Mouse (Mus musculus) ZHBTc4 (cell line): Measurements from ENCODE around the gene Nob1.

ENCODE experiments used
- DNase-seq: peaks from one replicate; pipeline ENCODE4 v3.0.0-alpha.2; 2011; ENCODE audit warnings: low read depth, low spot score

The Nob1 gene

GRCm38 (mm10) chr8:107424597-107425229 lies at the start of gene Nob1:
Gene Nob1, minus strand, starts transcription at chr8:107425051.
- peak; percentile 98 for DNase-seq

- no peak for DNase-seq
Measured at GRCm38 (mm10) chr8:107473369-107473768, 48.5 kb upstream of the Nob1 start.

- DNase-seq: no peak
Measured at GRCm38 (mm10) chr8:107472403-107473100, 47.7 kb upstream of the Nob1 start.

GRCm38 (mm10) chr8:107470302-107470701 lies 45.5 kb upstream of the Nob1 start:
- DNase-seq: no peak

GRCm38 (mm10) chr8:107468811-107469302 lies 44.0 kb upstream of the Nob1 start:
- DNase-seq: no peak

GRCm38 (mm10) chr8:107466642-107467041 lies 41.8 kb upstream of the Nob1 start:
- DNase-seq: peak; percentile 79

- DNase-seq: no peak
Measured at GRCm38 (mm10) chr8:107465332-107465990, 40.6 kb upstream of the Nob1 start.

- no peak for DNase-seq
Measured at GRCm38 (mm10) chr8:107462423-107462822, 37.6 kb upstream of the Nob1 start.

- DNase-seq: no peak
Measured at GRCm38 (mm10) chr8:107458281-107458680, 33.4 kb upstream of the Nob1 start.

GRCm38 (mm10) chr8:107457725-107458124 lies 32.9 kb upstream of the Nob1 start:
- no peak for DNase-seq

GRCm38 (mm10) chr8:107455268-107455667 lies 30.4 kb upstream of the Nob1 start:
- DNase-seq: peak; percentile 73

- DNase-seq: no peak
Measured at GRCm38 (mm10) chr8:107453386-107453785, 28.5 kb upstream of the Nob1 start.

GRCm38 (mm10) chr8:107451414-107452066 lies 26.7 kb upstream of the Nob1 start:
- no peak for DNase-seq

- DNase-seq: no peak
Measured at GRCm38 (mm10) chr8:107449655-107450054, 24.8 kb upstream of the Nob1 start.

- peak; percentile 88 for DNase-seq
Measured at GRCm38 (mm10) chr8:107449130-107449529, 24.3 kb upstream of the Nob1 start.

- no peak for DNase-seq
Measured at GRCm38 (mm10) chr8:107448382-107448889, 23.6 kb upstream of the Nob1 start.

- no peak for DNase-seq
Measured at GRCm38 (mm10) chr8:107447713-107448112, 22.9 kb upstream of the Nob1 start.

- DNase-seq: no peak
Measured at GRCm38 (mm10) chr8:107444626-107445025, 19.8 kb upstream of the Nob1 start.

- DNase-seq: no peak
Measured at GRCm38 (mm10) chr8:107439880-107440625, 15.2 kb upstream of the Nob1 start.

- DNase-seq: no peak
Measured at GRCm38 (mm10) chr8:107437711-107438110, 12.9 kb upstream of the Nob1 start.

GRCm38 (mm10) chr8:107436841-107437421 lies 12.1 kb upstream of the Nob1 start:
- DNase-seq: peak; percentile 60
